Mouse (Mus musculus): ENCODE measurements around the gene Rhbdl1. TPM values are rescaled to one million over a fixed set of nuclear protein-coding genes. Genes with fewer than 3 reads are reported as not detected.
A peak's percentile ranks its signal among the peaks of the same experiment; 100 is the strongest.
"Not testable (repeated sequence)": the region's sequence is repeated elsewhere in the genome, so short reads cannot be mapped to it uniquely, and the experiment has no call there.

The Rhbdl1 gene
- polyA plus RNA-seq, 1 experiment from 2014 or later, result 6.0 TPM

GRCm38 (mm10) chr17:25877741-25878610 lies 40.9 kb upstream of the Rhbdl1 start:
- Histone ChIP-seq H3K9ac (replicated peaks) (no peak overlapping the region), H3K4me2 (replicated peaks) (no peak overlapping the region), H3K27me3 (no peaks in the 10 kb centered on the region), H3K36me3 (peaks cover 26% of the 10 kb centered on the region), H3K27ac (replicated peaks) (no peak overlapping the region), H3K4me3 (no peak overlapping the region), H3K9me3 (no peaks in the 10 kb centered on the region), H3K4me1 (peaks cover 51% of the 10 kb centered on the region)
- 91% methylated on average over 32 of the region's 32 CpGs for WGBS
- no peak for ATAC-seq (ENCODE audit: low FRiP score, low read depth)

GRCm38 (mm10) chr17:25877025-25877424 lies 39.9 kb upstream of the Rhbdl1 start:
- Histone ChIP-seq H3K4me1 (peaks cover 48% of the 10 kb centered on the region), H3K27ac (replicated peaks) (no peak overlapping the region), H3K4me2 (replicated peaks) (no peak overlapping the region), H3K9me3 (no peaks in the 10 kb centered on the region), H3K9ac (replicated peaks) (no peak overlapping the region; the same call in 1 of the 2 replicates), H3K36me3 (peaks cover 18% of the 10 kb centered on the region), H3K27me3 (no peaks in the 10 kb centered on the region), H3K4me3 (no peak overlapping the region)
- no peak for ATAC-seq (ENCODE audit: low FRiP score, low read depth)
- 86% methylated on average over 3 of the region's 3 CpGs for WGBS

GRCm38 (mm10) chr17:25876347-25876915 lies 39.3 kb upstream of the Rhbdl1 start:
- H3K27me3 ChIP-seq, result no peaks in the 10 kb centered on the region
- no peak overlapping the region for H3K27ac ChIP-seq (replicated peaks)
- peak overlapping the region; percentile 78 for H3K4me3 ChIP-seq
- H3K4me1 ChIP-seq, result peaks cover 43% of the 10 kb centered on the region
- H3K4me2 ChIP-seq (replicated peaks), result peak overlapping the region; percentile 95
- peaks cover 18% of the 10 kb centered on the region for H3K36me3 ChIP-seq
- 57% methylated on average over 10 of the region's 10 CpGs for WGBS
- peak overlapping the region; percentile 90 for H3K9ac ChIP-seq (replicated peaks)
- no peaks in the 10 kb centered on the region for H3K9me3 ChIP-seq
- ATAC-seq (ENCODE audit: low FRiP score, low read depth), result no peak

- H3K27ac ChIP-seq (replicated peaks), result peak overlapping the region; percentile 94
- peak overlapping the region; percentile 90 for H3K9ac ChIP-seq (replicated peaks)
- ATAC-seq (ENCODE audit: low FRiP score, low read depth), result peak; percentile 90
- peak overlapping the region; percentile 78 for H3K4me3 ChIP-seq
- H3K36me3 ChIP-seq, result peaks cover 18% of the 10 kb centered on the region
- no peaks in the 10 kb centered on the region for H3K9me3 ChIP-seq
- WGBS, result 1% methylated on average over 59 of the region's 59 CpGs
- H3K27me3 ChIP-seq, result no peaks in the 10 kb centered on the region
- peak overlapping the region; percentile 95 for H3K4me2 ChIP-seq (replicated peaks)
- H3K4me1 ChIP-seq, result peaks cover 33% of the 10 kb centered on the region
Observed at GRCm38 (mm10) chr17:25875171-25876136, 38.4 kb upstream of the Rhbdl1 start.

- H3K9ac ChIP-seq (replicated peaks), result peak within 1 kb of the TSS; percentile 90
- H3K9me3 ChIP-seq, result no peaks in the 10 kb centered on the region
- WGBS, result under 1% methylated on average over 25 of the region's 25 CpGs
- ATAC-seq (ENCODE audit: low FRiP score, low read depth), result peak; percentile 73
- H3K4me1 ChIP-seq, result peaks cover 26% of the 10 kb centered on the region
- H3K4me2 ChIP-seq (replicated peaks), result peak within 1 kb of the TSS; percentile 95
- peaks cover 18% of the 10 kb centered on the region for H3K36me3 ChIP-seq
- H3K27ac ChIP-seq (replicated peaks), result peak within 1 kb of the TSS; percentile 94
- H3K4me3 ChIP-seq, result peak within 1 kb of the TSS; percentile 78
- no peaks in the 10 kb centered on the region for H3K27me3 ChIP-seq
Observed at GRCm38 (mm10) chr17:25874721-25875170, 37.7 kb upstream of the Rhbdl1 start, which contains the start of gene Mettl26. Gene Mettl26 (plus strand): TSS chr17:25875074.

GRCm38 (mm10) chr17:25874148-25874720 lies 37.1 kb upstream of the Rhbdl1 start:
- Histone ChIP-seq H3K27ac (replicated peaks) (peak overlapping the region; percentile 94), H3K27me3 (no peaks in the 10 kb centered on the region), H3K4me3 (peak overlapping the region; percentile 78), H3K9ac (replicated peaks) (peak overlapping the region; percentile 55), H3K9me3 (no peaks in the 10 kb centered on the region), H3K4me2 (replicated peaks) (peak overlapping the region; percentile 95), H3K4me1 (peaks cover 25% of the 10 kb centered on the region), H3K36me3 (peaks cover 17% of the 10 kb centered on the region)
- WGBS, result 7% methylated on average over 14 of the region's 14 CpGs
- ATAC-seq (ENCODE audit: low FRiP score, low read depth), result no peak

GRCm38 (mm10) chr17:25873405-25874147 lies 36.5 kb upstream of the Rhbdl1 start:
- Histone ChIP-seq H3K9me3 (no peaks in the 10 kb centered on the region), H3K4me3 (peak overlapping the region; percentile 78; the same call in 1 of the 2 replicates), H3K4me2 (replicated peaks) (peak overlapping the region; percentile 95), H3K9ac (replicated peaks) (no peak overlapping the region), H3K27me3 (no peaks in the 10 kb centered on the region), H3K36me3 (peaks cover 10% of the 10 kb centered on the region), H3K27ac (replicated peaks) (no peak overlapping the region), H3K4me1 (peaks cover 31% of the 10 kb centered on the region)
- ATAC-seq (ENCODE audit: low FRiP score, low read depth), result no peak
- WGBS, result 84% methylated on average over 11 of the region's 11 CpGs

GRCm38 (mm10) chr17:25872676-25873075 lies 35.6 kb upstream of the Rhbdl1 start:
- H3K4me2 ChIP-seq (replicated peaks), result no peak overlapping the region
- peaks cover 1% of the 10 kb centered on the region for H3K36me3 ChIP-seq
- H3K4me1 ChIP-seq, result peaks cover 37% of the 10 kb centered on the region
- no peak overlapping the region for H3K4me3 ChIP-seq
- no peak overlapping the region for H3K27ac ChIP-seq (replicated peaks)
- no peak for ATAC-seq (ENCODE audit: low FRiP score, low read depth)
- H3K9me3 ChIP-seq, result no peaks in the 10 kb centered on the region
- no peak overlapping the region for H3K9ac ChIP-seq (replicated peaks)
- peaks cover 6% of the 10 kb centered on the region for H3K27me3 ChIP-seq
- WGBS, result 90% methylated on average over 3 of the region's 3 CpGs

- not testable (repeated sequence) for H3K9me3 ChIP-seq; H3K27me3 ChIP-seq; H3K36me3 ChIP-seq; H3K27ac ChIP-seq (replicated peaks); H3K9ac ChIP-seq (replicated peaks); H3K4me2 ChIP-seq (replicated peaks); H3K4me3 ChIP-seq; ATAC-seq (ENCODE audit: low FRiP score, low read depth)
- peaks cover 35% of the 10 kb centered on the region for H3K4me1 ChIP-seq
Observed at GRCm38 (mm10) chr17:25871566-25871965, 34.5 kb upstream of the Rhbdl1 start.

GRCm38 (mm10) chr17:25869954-25870353 lies 32.9 kb upstream of the Rhbdl1 start:
- no peak overlapping the region for H3K4me2 ChIP-seq (replicated peaks)
- 86% methylated on average over 2 of the region's 2 CpGs for WGBS
- H3K9me3 ChIP-seq, result no peaks in the 10 kb centered on the region
- no peak overlapping the region for H3K27ac ChIP-seq (replicated peaks)
- peaks cover 27% of the 10 kb centered on the region for H3K4me1 ChIP-seq
- H3K9ac ChIP-seq (replicated peaks), result no peak overlapping the region
- H3K27me3 ChIP-seq, result peaks cover 10% of the 10 kb centered on the region
- no peak overlapping the region for H3K4me3 ChIP-seq
- H3K36me3 ChIP-seq, result no peaks in the 10 kb centered on the region
- ATAC-seq (ENCODE audit: low FRiP score, low read depth), result no peak

GRCm38 (mm10) chr17:25869498-25869897 lies 32.4 kb upstream of the Rhbdl1 start:
- Histone ChIP-seq H3K9me3 (no peaks in the 10 kb centered on the region), H3K4me3 (no peak overlapping the region), H3K4me2 (replicated peaks) (no peak overlapping the region), H3K27ac (replicated peaks) (no peak overlapping the region), H3K9ac (replicated peaks) (no peak overlapping the region), H3K36me3 (no peaks in the 10 kb centered on the region), H3K27me3 (peaks cover 10% of the 10 kb centered on the region), H3K4me1 (peaks cover 26% of the 10 kb centered on the region)
- no peak for ATAC-seq (ENCODE audit: low FRiP score, low read depth)
- 86% methylated on average over 8 of the region's 8 CpGs for WGBS
